Mouse (Mus musculus): ENCODE data around the gene Nfkbib. TPM values are rescaled to one million over a fixed set of nuclear protein-coding genes. Genes with fewer than 3 reads are reported as not detected.

The Nfkbib gene
- polyA plus RNA-seq, 1 experiment from 2014 or later: 49.1 TPM

DNA sequence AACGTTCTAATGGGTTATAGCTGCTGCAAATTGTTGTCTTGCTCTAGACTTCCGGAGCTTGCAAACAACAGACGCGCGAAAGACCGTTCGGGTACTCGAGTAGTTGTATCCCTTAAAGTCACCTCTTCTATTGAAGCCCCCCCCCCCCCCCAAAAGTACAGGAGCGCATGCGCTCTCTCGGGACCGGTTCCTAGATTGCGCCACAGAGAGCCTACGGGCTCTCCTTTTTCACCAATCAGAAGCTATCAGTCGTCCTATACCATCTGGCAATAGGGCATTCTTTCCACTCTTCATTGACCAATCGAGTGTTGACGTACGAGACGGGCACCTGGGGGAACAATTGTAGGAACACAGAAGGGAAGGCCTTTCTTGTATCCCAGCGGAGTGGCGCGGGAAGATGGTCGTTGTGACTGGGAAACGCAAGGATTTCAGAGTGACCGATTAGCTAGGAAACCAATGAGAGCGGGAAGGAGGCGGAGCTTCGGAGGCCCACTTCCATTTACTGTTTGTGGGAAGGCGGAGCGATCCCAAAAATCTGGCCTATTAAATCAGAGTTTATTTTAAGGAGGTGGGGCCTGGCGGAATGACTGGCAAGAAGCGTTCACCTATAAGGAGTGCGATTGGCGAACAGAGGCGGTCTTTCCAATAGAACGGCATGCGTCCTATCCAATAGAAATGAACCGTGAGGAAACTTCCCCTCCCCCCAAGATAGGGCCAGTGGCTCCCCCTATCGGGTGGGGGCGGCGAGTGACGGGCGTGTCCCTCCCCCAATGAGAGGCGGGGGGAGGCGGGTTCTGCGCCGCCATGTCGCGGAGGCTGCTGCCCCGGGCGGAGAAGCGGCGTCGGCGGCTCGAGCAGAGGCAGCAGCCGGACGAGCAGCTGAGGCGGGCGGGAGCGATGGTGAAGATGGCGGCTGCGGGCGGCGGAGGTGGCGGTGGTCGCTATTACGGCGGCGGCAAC, 43.1 kb upstream of the Nfkbib start:
- H3K4me1 ChIP-seq (ENCODE audit: control insufficient read depth, insufficient read depth, low read length): peaks cover 33% of the 10 kb centered on the region
- peak overlapping the region; percentile 73 for H3K4me3 ChIP-seq (ENCODE audit: low read length)
- peak overlapping the region; percentile 96 for H3K9ac ChIP-seq (ENCODE audit: low read depth, low read length)
- peak overlapping the region; percentile 95 for H3K4me2 ChIP-seq (ENCODE audit: low read depth, low read length)
- peak; percentile 89 for ATAC-seq
- WGBS: under 1% methylated on average over 68 of the region's 70 CpGs
- peak overlapping the region; percentile 99 for H3K27ac ChIP-seq (ENCODE audit: low read length)
- peaks cover 23% of the 10 kb centered on the region for H3K36me3 ChIP-seq (ENCODE audit: control insufficient read depth, insufficient read depth, low read length)
- no peaks in the 10 kb centered on the region for H3K27me3 ChIP-seq (replicated peaks; ENCODE audit: control insufficient read depth, insufficient read depth, low read length)
- no peaks in the 10 kb centered on the region for H3K9me3 ChIP-seq (ENCODE audit: control insufficient read depth, low read length)

DNA sequence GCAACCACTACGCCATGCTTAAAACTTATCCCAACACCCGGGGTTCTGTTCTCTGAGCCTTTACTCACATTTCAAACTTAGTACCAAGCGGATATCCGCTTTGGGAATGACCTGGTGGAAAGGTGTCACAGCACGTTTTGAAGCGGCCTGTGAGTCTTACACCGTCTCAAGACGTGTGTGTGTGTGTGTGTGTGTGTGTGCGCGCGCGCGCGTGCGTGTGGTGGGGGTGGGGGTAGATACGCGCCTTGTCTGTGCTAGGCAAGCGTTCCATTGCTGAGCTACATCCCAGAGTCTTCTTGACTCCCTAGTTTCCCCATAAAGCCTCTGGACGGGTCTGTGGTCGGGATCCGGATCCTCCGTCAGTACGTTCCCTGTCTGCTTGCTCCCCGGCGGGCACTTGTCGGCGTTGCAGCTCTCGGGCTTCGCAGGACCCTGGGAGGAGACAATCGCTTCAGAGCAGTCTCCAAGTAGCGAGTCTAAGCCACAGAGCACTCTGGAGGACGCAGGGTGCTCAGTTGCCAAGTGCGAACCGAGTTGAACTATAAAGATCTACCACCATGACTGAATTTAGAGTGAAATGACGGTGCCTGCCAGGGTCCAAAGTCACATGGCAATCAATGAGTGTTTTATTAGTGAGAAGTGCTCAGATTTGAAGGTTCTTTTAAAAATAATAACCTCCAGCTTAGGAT, 42.2 kb upstream of the Nfkbib start:
- peak overlapping the region; percentile 95 for H3K4me2 ChIP-seq (ENCODE audit: low read depth, low read length)
- H3K9me3 ChIP-seq (ENCODE audit: control insufficient read depth, low read length): no peaks in the 10 kb centered on the region
- peak; percentile 34 for ATAC-seq
- H3K36me3 ChIP-seq (ENCODE audit: control insufficient read depth, insufficient read depth, low read length): peaks cover 16% of the 10 kb centered on the region
- H3K4me3 ChIP-seq (ENCODE audit: low read length): peak overlapping the region; percentile 73
- peak overlapping the region; percentile 96 for H3K9ac ChIP-seq (ENCODE audit: low read depth, low read length)
- H3K4me1 ChIP-seq (ENCODE audit: control insufficient read depth, insufficient read depth, low read length): peaks cover 26% of the 10 kb centered on the region
- under 1% methylated on average over 35 of the region's 35 CpGs for WGBS
- H3K27me3 ChIP-seq (replicated peaks; ENCODE audit: control insufficient read depth, insufficient read depth, low read length): no peaks in the 10 kb centered on the region
- H3K27ac ChIP-seq (ENCODE audit: low read length): peak overlapping the region; percentile 99

DNA sequence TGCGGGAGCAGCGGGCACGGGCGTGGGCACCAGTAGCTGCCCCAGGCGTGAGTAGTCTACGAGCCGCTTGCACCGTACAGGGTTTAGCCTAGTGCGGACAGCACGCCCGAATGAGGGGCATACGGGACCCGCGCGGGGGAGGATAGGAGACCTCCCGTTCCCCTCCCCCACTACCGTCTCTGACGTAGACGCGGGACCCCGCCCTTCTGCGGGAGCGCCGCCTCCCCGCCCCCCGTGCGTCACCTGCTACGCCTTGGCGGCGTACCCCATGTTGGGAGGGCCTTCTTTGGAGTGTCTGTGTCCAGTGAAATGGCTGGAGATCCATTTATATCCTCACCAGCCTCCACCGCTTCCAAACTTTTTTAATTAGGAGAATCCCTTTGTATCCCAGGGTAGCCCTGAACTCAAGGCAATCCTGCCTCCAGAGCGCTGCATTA, 41.7 kb upstream of the Nfkbib start:
- H3K27me3 ChIP-seq (replicated peaks; ENCODE audit: control insufficient read depth, insufficient read depth, low read length): no peaks in the 10 kb centered on the region
- H3K4me3 ChIP-seq (ENCODE audit: low read length): peak overlapping the region; percentile 73
- peak overlapping the region; percentile 96 for H3K9ac ChIP-seq (ENCODE audit: low read depth, low read length)
- H3K4me1 ChIP-seq (ENCODE audit: control insufficient read depth, insufficient read depth, low read length): peaks cover 24% of the 10 kb centered on the region
- peak overlapping the region; percentile 99 for H3K27ac ChIP-seq (ENCODE audit: low read length)
- H3K4me2 ChIP-seq (ENCODE audit: low read depth, low read length): peak overlapping the region; percentile 95
- peak; percentile 62 for ATAC-seq
- H3K36me3 ChIP-seq (ENCODE audit: control insufficient read depth, insufficient read depth, low read length): peaks cover 11% of the 10 kb centered on the region
- WGBS: 0% methylated on average over 32 of the region's 32 CpGs
- H3K9me3 ChIP-seq (ENCODE audit: control insufficient read depth, low read length): no peaks in the 10 kb centered on the region

DNA sequence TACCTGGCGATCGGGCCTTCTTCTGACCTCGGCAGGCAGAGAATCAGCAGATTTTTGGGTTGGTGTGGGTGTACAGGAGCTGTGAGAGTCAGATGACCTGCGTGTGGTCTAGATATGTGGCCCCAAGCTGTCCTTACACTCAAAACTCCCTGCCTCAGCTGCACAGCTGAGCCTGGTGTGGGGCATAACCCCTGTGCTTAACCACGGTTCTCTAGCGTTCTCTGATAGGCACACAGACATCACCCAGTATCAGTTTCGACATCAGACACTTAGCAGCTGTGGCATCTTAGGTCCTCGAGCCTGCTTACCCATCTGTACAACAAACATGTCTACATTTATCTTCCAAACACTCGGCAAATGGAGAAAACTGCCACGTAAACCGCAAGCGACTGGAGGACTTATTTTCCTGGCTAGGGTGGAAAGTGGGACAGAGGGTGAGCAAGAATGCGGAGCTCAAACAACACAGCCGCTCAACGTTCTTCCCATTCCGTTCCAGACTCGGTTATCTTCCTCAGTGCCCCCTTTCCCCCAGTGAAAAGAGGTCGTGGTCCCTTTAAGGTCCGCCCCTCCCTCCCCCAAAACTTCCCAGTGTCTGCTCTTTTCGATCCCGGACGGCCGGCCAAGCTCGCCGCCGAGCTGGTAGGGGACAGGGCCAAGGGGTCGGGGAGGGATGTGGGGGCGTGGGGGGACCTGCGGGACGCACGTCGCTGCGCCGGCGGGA, 41.1 kb upstream of the Nfkbib start, which contains the start of gene Hnrnpl:
Hnrnpl (plus strand) TSS at position 321 of the 721 bp plus-strand sequence.
- WGBS: 3% methylated on average over 35 of the region's 35 CpGs
- peak within 1 kb of the TSS; percentile 95 for H3K4me2 ChIP-seq (ENCODE audit: low read depth, low read length)

DNA sequence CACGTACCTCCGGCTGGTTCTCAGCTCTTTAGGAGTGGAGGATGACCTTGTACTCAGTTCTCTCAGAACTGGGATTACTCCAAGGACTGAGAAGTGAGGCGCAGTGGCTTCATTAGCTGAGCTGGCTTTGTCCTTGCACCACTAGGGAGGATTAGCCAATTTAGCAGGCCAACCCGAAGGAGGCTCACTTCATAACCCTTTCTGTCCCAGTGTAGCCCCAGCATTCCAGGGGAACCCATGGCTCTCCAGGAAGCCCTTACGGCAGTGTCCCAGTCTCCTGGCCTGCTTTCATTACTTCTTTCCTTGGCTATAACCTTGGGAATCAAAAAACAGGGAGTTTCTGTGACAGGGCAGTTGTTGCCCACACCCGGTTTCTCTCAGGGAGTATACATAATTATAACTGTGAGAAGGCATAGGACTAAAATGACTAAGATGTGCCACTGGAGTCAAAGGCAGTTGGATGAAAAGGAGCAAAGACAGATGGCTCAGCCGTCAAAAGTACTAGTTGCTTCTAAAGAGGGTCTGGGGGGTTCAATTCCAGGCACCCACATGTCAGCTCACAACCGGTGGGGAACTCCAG, 40.4 kb upstream of the Nfkbib start:
- no peaks in the 10 kb centered on the region for H3K36me3 ChIP-seq (ENCODE audit: control insufficient read depth, insufficient read depth, low read length)
- H3K9me3 ChIP-seq (ENCODE audit: control insufficient read depth, low read length): no peaks in the 10 kb centered on the region
- H3K27me3 ChIP-seq (replicated peaks; ENCODE audit: control insufficient read depth, insufficient read depth, low read length): no peaks in the 10 kb centered on the region
- ATAC-seq: no peak
- peak overlapping the region; percentile 96 for H3K9ac ChIP-seq (ENCODE audit: low read depth, low read length)
- peak overlapping the region; percentile 99 for H3K27ac ChIP-seq (ENCODE audit: low read length)
- peak overlapping the region; percentile 95 for H3K4me2 ChIP-seq (ENCODE audit: low read depth, low read length)
- H3K4me3 ChIP-seq (ENCODE audit: low read length): peak overlapping the region; percentile 73
- peaks cover 26% of the 10 kb centered on the region for H3K4me1 ChIP-seq (ENCODE audit: control insufficient read depth, insufficient read depth, low read length)
- WGBS: 43% methylated on average over 8 of the region's 8 CpGs

More for the DNA sequence above, 41.1 kb upstream of the Nfkbib start, which contains the start of gene Hnrnpl:
- H3K4me3 ChIP-seq (ENCODE audit: low read length): peak within 1 kb of the TSS; percentile 73
- H3K4me1 ChIP-seq (ENCODE audit: control insufficient read depth, insufficient read depth, low read length): peaks cover 26% of the 10 kb centered on the region
- H3K27me3 ChIP-seq (replicated peaks; ENCODE audit: control insufficient read depth, insufficient read depth, low read length): no peaks in the 10 kb centered on the region
- peak within 1 kb of the TSS; percentile 99 for H3K27ac ChIP-seq (ENCODE audit: low read length)
- peak; percentile 8 for ATAC-seq
- H3K36me3 ChIP-seq (ENCODE audit: control insufficient read depth, insufficient read depth, low read length): peaks cover 6% of the 10 kb centered on the region; the same call in 1 of the 2 replicates
- H3K9me3 ChIP-seq (ENCODE audit: control insufficient read depth, low read length): no peaks in the 10 kb centered on the region
- peak within 1 kb of the TSS; percentile 96 for H3K9ac ChIP-seq (ENCODE audit: low read depth, low read length)

DNA sequence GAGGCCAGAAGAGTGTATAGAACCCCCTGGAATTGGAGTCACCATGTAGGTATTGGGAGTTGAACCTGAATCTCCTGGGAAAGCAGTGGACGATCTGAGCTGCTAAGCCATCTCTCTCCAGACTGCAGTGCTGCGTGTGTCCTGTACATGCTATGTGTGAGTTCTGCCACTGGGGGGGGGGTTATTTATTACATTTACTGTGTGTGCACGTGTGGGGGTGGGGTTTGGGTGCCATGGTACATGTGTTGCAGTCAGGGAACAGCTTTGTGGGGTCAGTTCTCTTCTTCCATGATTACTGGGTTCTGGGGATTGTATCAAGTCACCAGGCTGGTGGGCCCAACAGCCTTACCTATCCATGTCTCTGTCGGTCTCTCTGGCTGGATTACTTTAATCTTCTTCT, 39.6 kb upstream of the Nfkbib start:
- H3K27me3 ChIP-seq (replicated peaks; ENCODE audit: control insufficient read depth, insufficient read depth, low read length): no peaks in the 10 kb centered on the region
- H3K27ac ChIP-seq (ENCODE audit: low read length): no peak overlapping the region
- ATAC-seq: no peak
- H3K4me3 ChIP-seq (ENCODE audit: low read length): no peak overlapping the region
- peaks cover 30% of the 10 kb centered on the region for H3K4me1 ChIP-seq (ENCODE audit: control insufficient read depth, insufficient read depth, low read length)
- WGBS: 72% methylated on average over 4 of the region's 4 CpGs
- no peaks in the 10 kb centered on the region for H3K9me3 ChIP-seq (ENCODE audit: control insufficient read depth, low read length)
- H3K4me2 ChIP-seq (ENCODE audit: low read depth, low read length): no peak overlapping the region
- H3K36me3 ChIP-seq (ENCODE audit: control insufficient read depth, insufficient read depth, low read length): no peaks in the 10 kb centered on the region
- H3K9ac ChIP-seq (ENCODE audit: low read depth, low read length): no peak overlapping the region

DNA sequence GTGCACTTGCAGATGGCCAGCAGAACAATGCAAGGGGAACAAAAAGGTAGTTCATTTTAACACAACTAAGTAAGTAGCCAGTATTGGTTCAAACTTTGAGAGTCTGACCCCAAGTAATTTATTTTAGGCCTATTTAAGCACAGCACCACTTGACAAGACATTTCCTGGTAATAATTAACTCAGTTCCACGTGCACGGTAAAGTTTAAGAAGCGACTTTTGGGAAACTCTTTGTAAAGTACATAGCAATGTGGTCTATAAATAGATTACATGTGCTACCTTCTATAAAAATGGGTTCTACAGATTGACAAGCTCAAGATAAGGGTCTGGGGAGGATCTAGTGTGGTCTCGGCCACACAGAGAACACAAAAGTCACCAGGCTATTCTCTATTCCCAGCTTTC, 36.4 kb upstream of the Nfkbib start:
- 27% methylated on average over 4 of the region's 4 CpGs for WGBS
- H3K27ac ChIP-seq (ENCODE audit: low read length): peak overlapping the region; percentile 100
- peak overlapping the region; percentile 64 for H3K9ac ChIP-seq (ENCODE audit: low read depth, low read length)
- no peaks in the 10 kb centered on the region for H3K9me3 ChIP-seq (ENCODE audit: control insufficient read depth, low read length)
- no peaks in the 10 kb centered on the region for H3K36me3 ChIP-seq (ENCODE audit: control insufficient read depth, insufficient read depth, low read length)
- H3K27me3 ChIP-seq (replicated peaks; ENCODE audit: control insufficient read depth, insufficient read depth, low read length): no peaks in the 10 kb centered on the region
- peak; percentile 14; the same call in 1 of the 2 replicates for ATAC-seq
- no peak overlapping the region for H3K4me3 ChIP-seq (ENCODE audit: low read length)
- H3K4me2 ChIP-seq (ENCODE audit: low read depth, low read length): peak overlapping the region; percentile 55
- H3K4me1 ChIP-seq (ENCODE audit: control insufficient read depth, insufficient read depth, low read length): peaks cover 39% of the 10 kb centered on the region

DNA sequence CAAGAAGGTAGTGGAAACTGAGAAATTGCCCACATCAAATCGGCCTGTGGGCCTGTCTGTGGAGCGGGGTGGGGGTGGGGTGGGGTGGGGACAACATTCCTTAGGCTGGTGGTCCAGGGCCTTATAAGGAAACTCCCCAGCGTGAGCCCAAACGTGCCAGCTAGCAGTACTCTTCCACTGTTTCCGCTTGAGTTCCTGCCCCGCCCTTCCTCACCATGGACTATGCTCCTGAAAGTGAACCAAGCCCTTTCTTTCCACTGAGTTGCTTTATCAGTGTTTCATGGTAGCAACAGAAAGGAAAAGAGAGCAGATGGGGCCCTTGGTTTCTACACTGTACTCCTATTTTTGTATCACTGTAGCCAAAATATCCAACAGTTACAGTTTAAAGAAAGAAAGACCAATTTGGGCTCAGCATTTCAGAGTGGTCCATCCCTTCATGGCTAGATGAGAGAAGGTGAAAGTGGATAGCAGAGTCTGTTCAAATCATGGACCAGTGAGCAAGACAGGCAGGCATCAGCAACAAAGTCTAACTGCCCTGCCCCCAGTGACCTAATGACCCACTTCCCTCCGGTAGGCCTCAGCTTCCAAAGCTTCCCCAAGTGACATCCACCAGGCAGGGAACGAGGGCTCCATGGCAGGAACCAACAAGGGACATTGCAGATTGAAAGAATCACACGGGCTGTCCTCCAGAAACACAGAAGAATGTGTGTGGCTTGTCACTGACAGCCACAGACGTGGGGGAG, 35.7 kb upstream of the Nfkbib start:
- 4% methylated on average over 10 of the region's 10 CpGs for WGBS
- ATAC-seq: peak; percentile 83
- Histone ChIP-seq H3K36me3 (ENCODE audit: control insufficient read depth, insufficient read depth, low read length) (no peaks in the 10 kb centered on the region), H3K4me2 (ENCODE audit: low read depth, low read length) (peak overlapping the region; percentile 55), H3K9me3 (ENCODE audit: control insufficient read depth, low read length) (no peaks in the 10 kb centered on the region), H3K9ac (ENCODE audit: low read depth, low read length) (peak overlapping the region; percentile 64), H3K27ac (ENCODE audit: low read length) (peak overlapping the region; percentile 100), H3K4me3 (ENCODE audit: low read length) (peak overlapping the region; percentile 16; the same call in 1 of the 2 replicates), H3K4me1 (ENCODE audit: control insufficient read depth, insufficient read depth, low read length) (peaks cover 38% of the 10 kb centered on the region), H3K27me3 (replicated peaks; ENCODE audit: control insufficient read depth, insufficient read depth, low read length) (no peaks in the 10 kb centered on the region)

Data from intestine, embryonic 16.5 days (tissue).